Mouse (Mus musculus): ENCODE measurements around the gene Pacsin1. TPM values are rescaled to one million over a fixed set of nuclear protein-coding genes. Genes with fewer than 3 reads are reported as not detected.
A peak's percentile ranks its signal among the peaks of the same experiment; 100 is the strongest.
"Not testable (repeated sequence)": the region's sequence is repeated elsewhere in the genome, so short reads cannot be mapped to it uniquely, and the experiment has no call there.

Pacsin1 gene
- total and polyA plus RNA-seq, 2 experiments from 2014 or later = 50.3 to 85.2 TPM

DNA sequence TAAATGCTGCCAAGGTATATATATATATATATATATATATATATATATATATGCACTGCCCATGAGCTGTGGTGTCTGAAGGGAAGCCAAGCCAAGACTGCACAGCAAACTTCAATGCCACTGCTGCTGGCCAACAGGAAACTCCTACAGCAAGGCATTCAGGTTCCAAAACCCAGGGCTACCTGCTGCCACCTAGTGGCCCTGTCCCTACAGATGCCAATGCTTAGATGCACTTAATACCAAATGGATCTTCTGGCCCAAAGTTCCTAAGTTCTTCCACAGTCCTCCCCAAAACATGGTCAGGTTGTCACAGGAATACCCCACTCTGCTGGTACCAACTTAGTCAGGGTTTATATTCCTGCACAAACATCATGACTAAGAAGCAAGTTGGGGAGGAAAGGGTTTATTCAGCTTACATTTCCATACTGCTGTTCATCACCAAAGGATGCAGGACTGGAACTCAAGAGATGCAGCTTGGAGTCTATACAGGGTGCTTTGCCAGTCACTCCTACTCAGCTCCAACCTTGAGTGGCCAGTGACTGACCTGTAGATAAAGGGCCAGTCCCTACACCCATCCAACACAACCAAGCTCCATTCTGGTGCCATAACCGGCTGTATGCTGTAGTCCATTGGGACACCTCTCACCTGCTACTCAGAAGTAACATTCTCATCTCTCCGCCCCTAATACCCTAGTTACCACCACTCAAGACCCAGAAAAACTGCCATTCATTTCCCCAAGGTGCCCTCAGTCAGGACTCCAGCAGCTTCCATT is 25.9 kb upstream of the Pacsin1 start:
- Histone ChIP-seq H3K4me1 (ENCODE audit: insufficient read depth, low read length) (no peaks in the 10 kb centered on the region), H3K9me3 (ENCODE audit: low read length) (no peaks in the 10 kb centered on the region), H3K4me3 (ENCODE audit: low read depth, low read length) (no peak overlapping the region), H3K36me3 (ENCODE audit: insufficient read depth, low read length) (peaks cover 26% of the 10 kb centered on the region), H3K27me3 (ENCODE audit: insufficient read depth, low read length) (no peaks in the 10 kb centered on the region), H3K4me2 (ENCODE audit: low read depth, low read length, poor library complexity, severe bottlenecking) (no peak overlapping the region), H3K27ac (ENCODE audit: low read depth, low read length) (no peak overlapping the region), H3K9ac (replicated peaks; ENCODE audit: low read length, poor library complexity, severe bottlenecking) (no peak overlapping the region)
- peak; percentile 93 for DNase-seq (ENCODE audit: low spot score)
- 63% methylated on average over 2 of the region's 2 CpGs for whole genome bisulfite sequencing
- peak; percentile 91 for TF ChIP-seq CTCF (IDR thresholded peaks at IDR 0.05)
- ATAC-seq (ENCODE audit: low FRiP score) = no peak

DNA sequence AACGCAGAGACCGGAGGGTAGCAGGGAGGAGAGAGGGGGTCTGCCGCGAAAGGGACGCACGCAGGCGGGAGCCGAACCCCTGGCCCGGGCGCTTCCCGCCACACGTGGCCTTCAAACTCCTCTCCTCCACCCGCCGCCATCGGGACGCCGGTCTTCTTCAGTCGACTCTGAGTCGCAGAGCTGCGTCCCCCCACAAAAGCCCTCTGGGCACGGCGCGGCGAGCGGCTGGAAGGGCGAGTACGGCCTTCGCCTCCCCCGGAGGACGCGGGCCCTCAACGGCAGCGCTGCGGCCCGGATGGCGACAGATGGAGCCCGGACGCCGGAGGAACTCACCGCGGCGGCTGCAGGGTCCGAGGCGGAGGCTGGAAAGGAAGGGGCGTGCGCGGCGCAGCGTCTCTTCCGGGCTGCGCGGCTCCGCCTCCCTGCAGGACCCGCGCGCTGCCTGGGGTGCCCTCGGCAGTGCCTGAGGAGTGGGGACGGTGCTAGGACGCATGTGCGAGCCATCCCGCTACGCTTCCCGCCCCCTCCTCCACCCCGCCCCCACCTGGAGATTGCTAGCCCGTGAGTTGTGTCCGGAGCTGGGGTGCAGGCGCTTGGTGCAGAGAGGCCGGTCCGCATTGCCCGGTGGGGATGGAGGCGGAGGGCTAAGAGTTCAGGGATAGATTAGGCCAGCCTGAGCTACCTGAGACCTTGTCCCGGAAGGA is 20.3 kb upstream of the Pacsin1 start, which contains the start of gene RPS10-NUDT3:
Gene RPS10-NUDT3, minus strand, starts transcription at position 352 of the 704 bp plus-strand sequence.
- H3K4me1 ChIP-seq (ENCODE audit: insufficient read depth, low read length) = no peaks in the 10 kb centered on the region
- DNase-seq (ENCODE audit: low spot score) (peak; percentile 95), ATAC-seq (ENCODE audit: low FRiP score) (peak; percentile 96)
- H3K27me3 ChIP-seq (ENCODE audit: insufficient read depth, low read length) = no peaks in the 10 kb centered on the region
- H3K36me3 ChIP-seq (ENCODE audit: insufficient read depth, low read length) = peaks cover 26% of the 10 kb centered on the region
- H3K9ac ChIP-seq (replicated peaks; ENCODE audit: low read length, poor library complexity, severe bottlenecking) = peak within 1 kb of the TSS; percentile 76
- WGBS = 0% methylated on average over 57 of the region's 72 CpGs
- peak within 1 kb of the TSS; percentile 52 for H3K4me2 ChIP-seq (ENCODE audit: low read depth, low read length, poor library complexity, severe bottlenecking)
- peak within 1 kb of the TSS; percentile 63 for H3K4me3 ChIP-seq (ENCODE audit: low read depth, low read length)
- TF ChIP-seq CTCF (IDR thresholded peaks at IDR 0.05) = no peak; the same call in 1 of the 2 replicates
- H3K9me3 ChIP-seq (ENCODE audit: low read length) = no peaks in the 10 kb centered on the region
- peak within 1 kb of the TSS; percentile 89 for H3K27ac ChIP-seq (ENCODE audit: low read depth, low read length)

DNA sequence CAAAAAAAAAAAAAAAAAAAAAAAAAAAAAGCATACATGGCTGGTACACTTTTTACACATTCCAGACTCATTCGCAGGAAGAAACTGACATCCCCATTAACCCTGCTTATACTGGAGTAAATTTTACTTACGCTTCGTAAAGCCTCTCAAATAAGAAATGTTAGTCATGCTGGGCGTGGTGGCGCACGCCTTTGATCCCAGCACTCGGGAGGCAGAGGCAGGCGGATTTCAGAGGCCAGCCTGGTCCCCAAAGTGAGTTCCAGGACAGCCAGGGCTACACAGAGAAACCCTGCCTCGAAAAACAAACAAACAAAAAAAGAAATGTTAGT is 19.8 kb upstream of the Pacsin1 start:
- H3K9ac ChIP-seq (replicated peaks; ENCODE audit: low read length, poor library complexity, severe bottlenecking) = peak overlapping the region; percentile 76
- H3K4me3 ChIP-seq (ENCODE audit: low read depth, low read length) = peak overlapping the region; percentile 63
- not testable (repeated sequence) for H3K4me1 ChIP-seq (ENCODE audit: insufficient read depth, low read length); ATAC-seq (ENCODE audit: low FRiP score); DNase-seq (ENCODE audit: low spot score); H3K27me3 ChIP-seq (ENCODE audit: insufficient read depth, low read length); H3K9me3 ChIP-seq (ENCODE audit: low read length)
- peak overlapping the region; percentile 89 for H3K27ac ChIP-seq (ENCODE audit: low read depth, low read length)
- peak overlapping the region; percentile 52 for H3K4me2 ChIP-seq (ENCODE audit: low read depth, low read length, poor library complexity, severe bottlenecking)
- H3K36me3 ChIP-seq (ENCODE audit: insufficient read depth, low read length) = peaks cover 24% of the 10 kb centered on the region
- WGBS = 44% methylated on average over 9 of the region's 9 CpGs

DNA sequence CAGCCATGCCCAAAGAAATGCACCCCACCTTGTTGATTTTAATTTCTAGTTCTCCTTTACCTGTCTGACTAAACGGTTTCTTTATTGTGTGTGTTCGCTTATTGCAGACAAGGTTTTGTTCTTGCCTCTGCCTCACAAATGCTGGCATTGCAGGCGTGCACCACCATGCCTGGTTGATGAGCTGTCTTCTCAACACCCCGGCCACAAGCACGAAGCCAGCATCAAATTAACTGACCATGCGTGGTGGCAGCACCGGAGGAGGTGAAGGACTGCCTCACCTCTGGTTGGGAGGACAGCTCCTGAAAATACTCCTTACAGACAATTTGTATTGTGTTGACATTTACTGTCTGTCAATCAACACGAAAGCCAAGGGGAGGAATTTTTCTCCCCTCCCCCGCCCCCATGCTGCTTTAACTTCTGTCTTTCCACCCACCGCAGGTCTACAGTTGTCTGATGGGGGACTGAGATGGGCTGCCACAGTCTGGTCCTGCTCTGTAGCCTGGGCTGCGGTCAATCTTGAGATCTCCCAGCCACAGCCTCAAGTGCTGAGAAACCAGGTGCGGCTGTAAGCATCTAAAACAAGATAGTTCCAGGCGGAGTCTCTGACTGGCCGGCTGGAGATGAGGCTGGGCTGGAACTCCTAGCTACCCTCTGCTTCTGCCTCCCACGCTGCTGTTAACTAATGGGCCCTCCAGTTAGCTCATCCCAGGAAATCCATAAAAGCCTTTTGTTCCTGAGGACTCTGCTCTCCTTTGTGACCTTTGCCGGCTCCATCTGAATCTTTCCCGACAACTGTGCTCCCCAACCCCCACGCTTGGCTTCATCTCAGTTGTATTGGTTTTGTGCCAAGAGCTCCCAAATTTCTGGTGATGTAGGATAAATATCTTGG is 18.9 kb upstream of the Pacsin1 start, which contains the start of gene Rps10:
Gene Rps10, minus strand, starts transcription at position 538 of the 889 bp plus-strand sequence.
- peak; percentile 22 for DNase-seq (ENCODE audit: low spot score)
- TF ChIP-seq CTCF (IDR thresholded peaks at IDR 0.05) = no peak
- 50% methylated on average over 18 of the region's 18 CpGs for WGBS
- no peaks in the 10 kb centered on the region for H3K4me1 ChIP-seq (ENCODE audit: insufficient read depth, low read length)
- no peaks in the 10 kb centered on the region for H3K9me3 ChIP-seq (ENCODE audit: low read length)
- peaks cover 15% of the 10 kb centered on the region for H3K36me3 ChIP-seq (ENCODE audit: insufficient read depth, low read length)
- H3K9ac ChIP-seq (replicated peaks; ENCODE audit: low read length, poor library complexity, severe bottlenecking) = peak within 1 kb of the TSS; percentile 76; the same call in 1 of the 2 replicates
- H3K27me3 ChIP-seq (ENCODE audit: insufficient read depth, low read length) = no peaks in the 10 kb centered on the region
- no peak for ATAC-seq (ENCODE audit: low FRiP score)
- H3K27ac ChIP-seq (ENCODE audit: low read depth, low read length) = peak within 1 kb of the TSS; percentile 89; the same call in 1 of the 2 replicates
- peak within 1 kb of the TSS; percentile 52 for H3K4me2 ChIP-seq (ENCODE audit: low read depth, low read length, poor library complexity, severe bottlenecking)
- H3K4me3 ChIP-seq (ENCODE audit: low read depth, low read length) = peak within 1 kb of the TSS; percentile 63

DNA sequence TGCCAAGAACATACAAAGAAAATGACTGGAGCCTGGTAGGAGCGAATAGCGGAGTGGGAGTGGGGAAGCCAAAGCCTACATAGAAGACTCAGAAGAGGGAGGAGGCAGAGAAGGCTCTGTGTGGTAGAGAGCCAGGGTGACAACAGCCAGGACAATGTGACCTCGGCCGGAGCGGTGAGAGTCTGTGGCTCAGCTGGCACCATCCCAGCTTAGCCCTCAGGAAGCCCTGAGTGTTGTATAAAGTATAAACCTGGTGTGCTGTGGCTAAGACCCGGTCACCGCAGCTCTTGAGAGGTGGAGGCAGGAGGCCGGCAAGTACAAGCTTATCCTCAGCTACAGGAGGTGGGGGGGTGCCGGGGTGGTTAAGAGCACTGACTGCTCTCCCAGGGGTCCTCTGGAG is 18.0 kb upstream of the Pacsin1 start:
- TF ChIP-seq CTCF (IDR thresholded peaks at IDR 0.05) = no peak
- H3K4me1 ChIP-seq (ENCODE audit: insufficient read depth, low read length) = no peaks in the 10 kb centered on the region
- DNase-seq (ENCODE audit: low spot score) = no peak
- H3K27ac ChIP-seq (ENCODE audit: low read depth, low read length) = no peak overlapping the region
- no peak for ATAC-seq (ENCODE audit: low FRiP score)
- H3K36me3 ChIP-seq (ENCODE audit: insufficient read depth, low read length) = peaks cover 7% of the 10 kb centered on the region
- no peaks in the 10 kb centered on the region for H3K27me3 ChIP-seq (ENCODE audit: insufficient read depth, low read length)
- H3K4me3 ChIP-seq (ENCODE audit: low read depth, low read length) = no peak overlapping the region
- H3K4me2 ChIP-seq (ENCODE audit: low read depth, low read length, poor library complexity, severe bottlenecking) = no peak overlapping the region
- no peaks in the 10 kb centered on the region for H3K9me3 ChIP-seq (ENCODE audit: low read length)
- 65% methylated on average over 9 of the region's 9 CpGs for WGBS
- no peak overlapping the region for H3K9ac ChIP-seq (replicated peaks; ENCODE audit: low read length, poor library complexity, severe bottlenecking)
